Mouse (Mus musculus): ENCODE measurements around the gene Parg.

DNA sequence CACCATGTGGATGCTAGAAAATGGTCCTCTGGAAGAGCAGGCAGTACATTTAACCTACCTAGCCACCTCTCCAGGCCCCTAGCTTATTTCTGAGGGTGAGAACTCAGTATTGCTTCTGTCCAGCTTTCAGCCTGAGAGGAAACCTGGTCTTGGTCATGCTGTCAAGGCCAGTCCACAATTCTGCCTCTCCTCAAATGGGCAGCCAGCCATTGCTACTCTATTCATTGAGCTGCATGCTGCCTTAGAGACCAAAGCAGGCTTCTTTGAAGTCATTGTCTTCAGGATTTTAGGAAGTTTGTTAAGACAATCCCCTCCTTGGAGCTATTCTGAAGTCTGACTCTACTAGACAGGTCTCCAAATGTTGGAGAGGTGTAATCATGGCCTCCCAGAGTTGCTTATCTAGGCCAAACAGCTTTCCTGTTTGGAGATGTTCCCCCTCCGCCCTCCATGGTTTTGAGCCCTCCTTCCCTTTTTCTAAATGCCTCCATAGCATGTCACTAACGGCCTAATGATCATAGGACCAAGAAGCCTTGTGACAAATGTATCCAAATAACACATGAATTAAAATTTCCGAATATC, 33.0 kb upstream of the Parg start:
- TF ChIP-seq CTCF (conservative IDR thresholded peaks at IDR 0.05; ENCODE audit: low read length) = no peak
- TF ChIP-seq NANOG (IDR thresholded peaks at IDR 0.05; ENCODE audit: borderline replicate concordance, low read length) = no peak
- TF ChIP-seq POU5F1 (IDR thresholded peaks at IDR 0.05; ENCODE audit: borderline replicate concordance, low read length) = no peak

Data from E14TG2a.4 (cell line).